Mouse (Mus musculus) CH12.LX (cell line): ENCODE results near the gene Clasrp.

Experiments
- CHD2 ChIP-seq: IDR thresholded peaks from 2 replicates; pipeline ENCODE4 v1.6.1; 2011; ENCODE audit warnings: low read length, improper control_type of control experiment
- CTCF ChIP-seq, 2 experiments: IDR thresholded peaks in 1 of 2; conservative IDR thresholded peaks in 1 of 2; 2 replicates each; pipeline ENCODE4 v1.5.1; 2011 to 2012; ENCODE audit warnings: low read depth in 2 of 2, low read length in 2 of 2, improper control_type of control experiment in 1 of 2, inconsistent platforms in 1 of 2, mild to moderate bottlenecking in 1 of 2, moderate library complexity in 1 of 2
- EP300 ChIP-seq: IDR thresholded peaks from 2 replicates; pipeline ENCODE4 v1.6.1; 2011; ENCODE audit warnings: low read length, improper control_type of control experiment
- ETS1 ChIP-seq: conservative IDR thresholded peaks from 2 replicates; pipeline ENCODE4 v1.6.1; 2012; ENCODE audit warnings: low read depth, mild to moderate bottlenecking, inconsistent platforms, low read length, improper control_type of control experiment, moderate library complexity
- NRF1 ChIP-seq: IDR thresholded peaks from 2 replicates; pipeline ENCODE4 v1.6.1; 2014; ENCODE audit warnings: low read depth, mild to moderate bottlenecking, inconsistent platforms, low read length, improper control_type of control experiment, moderate library complexity
- SIN3A ChIP-seq: IDR thresholded peaks from 2 replicates; pipeline ENCODE4 v1.6.1; 2012; ENCODE audit warnings: low read length, improper control_type of control experiment, inconsistent platforms
- ZMIZ1 ChIP-seq: IDR thresholded peaks from 2 replicates; pipeline ENCODE4 v1.6.1; 2012; ENCODE audit warnings: low read depth, mild to moderate bottlenecking, inconsistent platforms, low read length, improper control_type of control experiment

- TF ChIP-seq SIN3A (no peak; the same call in none of the 2 replicates), ETS1 (no peak), EP300 (no peak), CTCF (conservative IDR thresholded peaks at IDR 0.05 in 1 of 2, IDR thresholded peaks at IDR 0.05 in 1 of 2; ENCODE audit: low read depth in 2 of 2, low read length in 2 of 2) (no peak), CHD2 (peak; percentile 69), NRF1 (peak; percentile 51; the same call in 1 of the 2 replicates), ZMIZ1 (no peak)
These were observed 25.1 kb upstream of the Clasrp start, which contains the start of gene Relb for GRCm38 (mm10) chr7:19629361-19629734.
